Mouse (Mus musculus) testis, postnatal 10 days (tissue): ENCODE measurements around the gene Agpat2.

ENCODE experiments used
- DNase-seq: peaks from one replicate; pipeline ENCODE4 v3.0.0; 2021; ENCODE audit warnings: low spot score

The Agpat2 gene

GRCm38 (mm10) chr2:26574862-26575261 lies 29.4 kb downstream of the Agpat2 start:
- DNase-seq, result no peak

DNA sequence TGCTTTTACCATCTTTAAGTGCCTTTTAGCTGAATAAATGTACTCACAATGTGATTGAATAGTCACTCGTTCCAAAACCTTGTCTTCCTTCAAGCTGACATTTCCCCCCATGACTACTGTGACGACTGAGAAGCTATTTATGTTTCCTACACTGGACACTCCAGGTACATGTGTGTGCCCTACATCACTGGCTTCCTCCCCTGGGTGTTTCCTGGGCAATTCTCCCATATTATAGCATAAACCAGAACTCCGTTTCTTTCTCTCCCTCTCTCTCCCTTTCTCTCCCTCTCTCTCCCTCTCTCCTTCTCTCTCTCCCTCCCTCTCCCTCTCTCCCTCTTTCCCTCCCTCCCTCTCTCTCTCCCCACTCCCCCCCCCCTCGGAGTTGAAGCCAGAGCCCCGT lies 30.4 kb downstream of the Agpat2 start:
- DNase-seq, result no peak

DNA sequence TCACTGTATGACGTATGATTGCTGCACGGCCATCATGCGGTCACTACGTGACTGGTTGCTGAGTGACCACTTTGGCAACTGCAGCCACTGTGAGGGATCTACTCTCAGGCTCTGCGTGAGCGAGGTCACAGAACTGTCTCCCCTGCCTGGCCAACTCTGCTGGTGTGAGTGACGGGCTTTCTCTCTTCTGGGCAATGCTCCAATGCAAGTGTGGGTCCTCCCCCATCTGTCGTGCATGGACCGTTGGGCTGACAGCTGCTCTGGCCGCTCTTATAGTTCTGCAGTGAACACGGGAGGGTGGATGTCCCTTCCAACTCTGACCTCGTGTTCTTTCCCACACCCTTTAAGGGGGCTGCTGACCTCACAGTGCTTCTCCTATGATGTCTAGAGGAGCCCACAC lies 30.8 kb downstream of the Agpat2 start:
- no peak for DNase-seq

- DNase-seq, result no peak
Observed at GRCm38 (mm10) chr2:26571826-26572225, 32.4 kb downstream of the Agpat2 start.

GRCm38 (mm10) chr2:26571400-26571799 lies 32.8 kb downstream of the Agpat2 start:
- no peak for DNase-seq

- peak; percentile 80 for DNase-seq
Observed at GRCm38 (mm10) chr2:26570034-26570433, 34.2 kb downstream of the Agpat2 start.

DNA sequence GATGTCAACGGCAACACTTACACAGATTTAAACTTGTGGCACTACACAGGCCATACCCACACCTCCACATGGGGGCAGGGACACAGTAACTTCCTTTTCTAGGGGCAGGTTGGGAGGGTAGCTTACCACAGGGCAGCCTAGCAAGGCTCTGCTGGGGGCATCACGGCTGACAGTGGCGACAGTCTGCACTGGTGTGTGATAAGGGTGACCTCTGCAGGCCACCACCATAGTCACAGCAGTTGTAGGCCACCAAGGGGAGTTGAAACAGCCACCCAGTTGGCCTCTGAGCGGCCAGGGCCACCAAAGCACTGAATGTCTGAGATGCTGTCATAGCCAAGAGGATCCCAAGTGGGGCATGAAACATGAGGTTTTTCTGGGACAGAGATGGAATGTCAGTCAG lies 38.0 kb downstream of the Agpat2 start:
- DNase-seq, result no peak

- DNase-seq, result no peak
Observed at GRCm38 (mm10) chr2:26561351-26562016, 42.7 kb downstream of the Agpat2 start.

GRCm38 (mm10) chr2:26560506-26560905 lies 43.7 kb downstream of the Agpat2 start:
- no peak for DNase-seq

GRCm38 (mm10) chr2:26556535-26556993 lies 47.7 kb downstream of the Agpat2 start:
- no peak for DNase-seq

DNA sequence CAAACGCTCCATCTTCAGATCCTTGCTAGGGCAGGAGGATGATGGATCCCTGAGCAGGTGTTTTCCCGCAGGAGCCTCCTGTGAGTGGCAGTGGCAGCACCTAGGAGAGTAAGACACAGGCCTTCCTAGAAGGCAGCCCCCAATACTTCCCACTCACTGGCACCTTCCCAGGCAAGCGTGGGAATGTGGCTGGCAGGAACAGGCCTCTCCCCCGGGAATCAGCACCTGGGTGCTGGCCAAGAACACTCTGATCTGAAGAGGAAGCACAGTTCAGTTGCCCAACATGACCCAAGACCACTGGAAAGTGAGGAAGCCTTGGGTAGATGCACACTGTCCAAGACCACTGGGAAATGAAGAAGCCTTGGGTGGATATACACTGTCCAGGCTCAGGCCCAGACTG lies 49.1 kb downstream of the Agpat2 start:
- peak; percentile 91 for DNase-seq

DNA sequence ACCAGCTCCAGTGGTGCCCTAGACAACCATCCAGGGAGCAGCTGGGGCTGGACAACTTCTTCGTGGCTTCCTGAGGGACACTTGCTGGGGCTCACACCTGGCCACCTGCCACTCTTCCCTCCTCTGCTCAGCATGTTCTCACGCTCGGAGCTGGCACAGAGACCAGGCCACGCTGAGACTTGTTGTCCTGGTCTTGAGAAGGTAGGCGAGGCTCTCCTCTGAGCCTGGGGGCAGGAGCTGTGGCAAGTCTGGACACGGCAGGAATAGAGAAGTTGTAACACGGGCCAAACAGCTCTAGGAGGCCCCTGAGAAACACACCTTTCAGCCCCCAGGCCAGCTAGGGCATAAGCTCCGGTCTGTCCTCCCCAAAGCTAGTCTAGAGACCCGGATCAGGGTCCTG lies 50.3 kb downstream of the Agpat2 start:
- DNase-seq, result no peak

DNA sequence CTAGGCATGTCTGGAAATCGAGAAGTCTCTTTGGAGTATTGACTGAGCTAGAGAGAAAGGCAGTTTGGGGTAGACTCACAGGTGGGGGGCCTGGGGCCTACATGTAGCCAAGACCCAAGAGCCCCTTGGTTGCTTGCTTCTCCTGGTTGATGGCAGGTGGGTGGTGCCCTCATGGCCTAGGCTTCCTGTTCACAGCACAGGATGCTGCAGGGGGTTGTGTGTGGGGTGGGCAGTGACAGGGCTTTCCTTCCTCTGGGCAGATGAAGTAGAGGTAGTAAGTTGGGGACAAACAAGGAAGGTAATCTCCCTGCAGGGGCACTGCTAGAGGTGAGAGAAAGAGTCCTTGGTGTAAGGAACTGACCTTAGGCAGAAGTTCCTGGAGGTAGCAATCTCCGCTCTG lies 52.2 kb downstream of the Agpat2 start:
- no peak for DNase-seq

- DNase-seq, result no peak
Observed at GRCm38 (mm10) chr2:26551446-26551845, 52.8 kb downstream of the Agpat2 start.

GRCm38 (mm10) chr2:26550777-26551176 lies 53.4 kb downstream of the Agpat2 start:
- DNase-seq, result no peak

GRCm38 (mm10) chr2:26550205-26550604 lies 54.0 kb downstream of the Agpat2 start:
- DNase-seq, result no peak

DNA sequence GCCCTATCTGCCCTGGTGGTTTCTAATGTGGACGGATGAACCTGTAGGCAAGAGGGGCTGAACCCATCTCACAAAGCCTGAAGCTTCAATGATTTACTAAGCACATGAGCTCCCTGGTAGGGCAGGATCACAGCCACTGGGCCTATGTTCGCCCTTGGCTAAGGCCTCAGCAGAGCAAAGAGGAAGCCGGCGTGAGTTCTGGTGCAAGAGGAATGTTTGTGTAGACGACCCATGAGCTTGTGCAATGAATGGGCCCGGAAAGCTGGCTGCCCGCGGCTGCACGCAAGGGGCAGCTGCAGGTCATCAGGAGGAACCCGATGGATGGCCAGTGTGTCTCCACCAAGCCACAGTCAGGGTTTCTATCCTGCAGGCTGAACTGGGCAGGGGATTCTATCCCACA lies 54.4 kb downstream of the Agpat2 start:
- DNase-seq, result no peak

GRCm38 (mm10) chr2:26547481-26547880 lies 56.7 kb downstream of the Agpat2 start:
- no peak for DNase-seq

GRCm38 (mm10) chr2:26544265-26544664 lies 60.0 kb downstream of the Agpat2 start:
- peak; percentile 78 for DNase-seq

DNA sequence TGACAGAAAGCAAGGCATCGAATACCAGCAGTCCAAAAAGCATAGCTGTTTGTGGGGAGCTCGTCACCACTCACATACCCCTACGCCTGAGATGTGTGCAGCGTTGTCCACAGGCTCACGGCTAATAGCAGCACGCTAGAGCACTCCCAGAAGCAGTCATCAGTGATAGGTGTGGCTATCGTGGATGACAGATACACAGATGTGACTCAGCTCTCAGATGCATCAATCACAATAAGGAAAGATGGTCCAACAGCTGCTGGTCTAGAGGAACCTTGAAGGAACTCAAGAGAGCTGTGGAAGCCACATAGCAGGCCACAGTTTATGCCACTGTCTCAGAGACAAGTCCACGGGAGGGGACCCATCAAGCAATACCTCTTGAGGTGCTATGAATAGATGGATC lies 60.4 kb downstream of the Agpat2 start:
- no peak for DNase-seq

- no peak for DNase-seq
Observed at GRCm38 (mm10) chr2:26543155-26543554, 61.1 kb downstream of the Agpat2 start.
